ENCODE assay signal across 7 mouse cellular contexts in genomic region chr3:27153191-27153671, GRCm38 (mm10). TPM values are rescaled to one million over a fixed set of nuclear protein-coding genes. Genes with fewer than 3 reads are reported as not detected.
A peak's percentile ranks its signal among the peaks of the same experiment; 100 is the strongest.
DNase-seq lines count a peak whose midpoint lies in the region; ATAC-seq and TF ChIP-seq lines count a peak whose summit lies in the region.

No protein-coding gene starts in this region.

- no peaks in the 10 kb centered on the region for H3K79me2 ChIP-seq in liver, adult 2 months (ENCODE audit: control insufficient read depth, insufficient read depth, low read length)

- H3K4me3 ChIP-seq in spleen, adult 2 months (ENCODE audit: extremely low read depth, insufficient read depth, insufficient read length) = peak overlapping the region; percentile 87
- H3K4me3 ChIP-seq in liver, adult 2 months (ENCODE audit: insufficient read depth, low read depth, low read length) = peak overlapping the region; percentile 68
- peak overlapping the region; percentile 80 for H3K4me3 ChIP-seq in neural tube, embryonic 12.5 days

- H3K9ac ChIP-seq in liver, adult 2 months (ENCODE audit: low read depth, low read length) = peak overlapping the region; percentile 58
- peak overlapping the region; percentile 77 for H3K9ac ChIP-seq in neural tube, embryonic 12.5 days

- no peak for TF ChIP-seq POLR2A in spleen, adult 2 months (IDR thresholded peaks at IDR 0.05; ENCODE audit: low read depth, low read length)
- no peak for TF ChIP-seq POLR2A in liver, adult 2 months (IDR thresholded peaks at IDR 0.05; ENCODE audit: extremely low read depth, insufficient read depth, low read length)

- H3K4me2 ChIP-seq in neural tube, embryonic 12.5 days (replicated peaks) = peak overlapping the region; percentile 81

- H3K27me3 ChIP-seq in spleen, adult 2 months (ENCODE audit: control insufficient read depth, insufficient read depth, low read length) = no peaks in the 10 kb centered on the region
- no peaks in the 10 kb centered on the region for H3K27me3 ChIP-seq in liver, adult 2 months (ENCODE audit: control insufficient read depth, insufficient read depth, low read length)
- H3K27me3 ChIP-seq in neural tube, embryonic 12.5 days (replicated peaks) = no peaks in the 10 kb centered on the region

- peak overlapping the region; percentile 4; the same call in 1 of the 2 replicates for H3K27ac ChIP-seq in spleen, adult 2 months (ENCODE audit: insufficient read depth, low read length)
- H3K27ac ChIP-seq in liver, adult 2 months (replicated peaks; ENCODE audit: insufficient read depth, low read depth, low read length) = no peak overlapping the region
- H3K27ac ChIP-seq in neural tube, embryonic 12.5 days = no peak overlapping the region

- under 1% methylated on average over 31 of the region's 31 CpGs for WGBS in spleen, adult 2 months
- WGBS in liver, adult 2 months = under 1% methylated on average over 30 of the region's 31 CpGs
- WGBS in neural tube, embryonic 12.5 days = under 1% methylated on average over 31 of the region's 31 CpGs

- no peaks in the 10 kb centered on the region for H3K4me1 ChIP-seq in spleen, adult 2 months (ENCODE audit: control insufficient read depth, insufficient read depth, insufficient read length)
- H3K4me1 ChIP-seq in liver, adult 2 months (ENCODE audit: control insufficient read depth, insufficient read depth, low read length) = peaks cover 9% of the 10 kb centered on the region
- H3K4me1 ChIP-seq in neural tube, embryonic 12.5 days = peaks cover 17% of the 10 kb centered on the region

- H3K9me3 ChIP-seq in neural tube, embryonic 12.5 days = no peaks in the 10 kb centered on the region

- H3K36me3 ChIP-seq in spleen, adult 2 months (ENCODE audit: control insufficient read depth, insufficient read depth, low read length) = no peaks in the 10 kb centered on the region; the same call in 1 of the 2 replicates
- H3K36me3 ChIP-seq in liver, adult 2 months (ENCODE audit: control insufficient read depth, insufficient read depth, low read length) = no peaks in the 10 kb centered on the region
- H3K36me3 ChIP-seq in neural tube, embryonic 12.5 days = peaks cover 9% of the 10 kb centered on the region; the same call in 1 of the 2 replicates

- no peak for TF ChIP-seq CTCF in spleen, adult 2 months (IDR thresholded peaks at IDR 0.05; ENCODE audit: extremely low read depth, insufficient read depth, insufficient read length, insufficient replicate concordance)
- TF ChIP-seq CTCF in liver, adult 2 months (IDR thresholded peaks at IDR 0.05; ENCODE audit: low read depth, low read length) = no peak

- ATAC-seq in hematopoietic stem cell, adult 5-6 weeks (replicated peaks in 1 of 2; ENCODE audit: insufficient read depth in 1 of 2, low FRiP score in 2 of 2, low TSS enrichment in 1 of 2, low read depth in 1 of 2, poor library complexity in 2 of 2, severe bottlenecking in 2 of 2) = peak; percentile 55 to 72
- peak; percentile 63 for ATAC-seq in neural tube, embryonic 12.5 days (ENCODE audit: low FRiP score, low read depth)

- no peak for DNase-seq in spleen, adult 2 months (ENCODE audit: low read depth in 1 of 2, low spot score in 2 of 2)
- no peak for DNase-seq in spleen, adult 12 weeks (ENCODE audit: low spot score)
- peak; percentile 27 for DNase-seq in c-Kit-positive CD71-positive TER-119-negative erythroid progenitor cells, embryonic 14.5 days (ENCODE audit: low read depth)
- peak; percentile 36 for DNase-seq in liver, adult 2 months (ENCODE audit: extremely low read depth, low read depth, low spot score)
- DNase-seq in layer of hippocampus, postnatal 14 days (ENCODE audit: low spot score in 2 of 2) = no peak

RNA-seq across cellular contexts. Expression of gene Ect2, which starts 0.4 kb away (rescaled TPM):
- 0.90 and 1.2 TPM in 2 replicates for polyA plus RNA-seq in spleen, adult 2 months (2012; rRNA removed)
- total RNA-seq in hematopoietic stem cell, adult 5-6 weeks (2017) = 51.0 and 66.1 TPM in 2 replicates
- 1.8 and 2.2 TPM in 2 replicates for total RNA-seq in liver, adult 2 months (2014; rRNA removed)
- polyA plus RNA-seq in liver, adult 2 months (2012; rRNA removed) = 0.34 and 0.56 TPM in 2 replicates
- polyA plus RNA-seq in neural tube, embryonic 12.5 days (2016; fragmentation: Nextera tagmentation; extraction: Ambion mirVana) = 47.9 and 54.7 TPM in 2 replicates
- total RNA-seq in layer of hippocampus, postnatal 14 days (2021) = 1 to 10 TPM; 1.8 to 2.6 TPM

RNA-seq across cellular contexts. Expression of gene Nceh1, which starts 29.5 kb away (rescaled TPM):
- polyA plus RNA-seq in spleen, adult 2 months (2012; rRNA removed) = 23.0 and 37.0 TPM in 2 replicates
- 55.5 and 60.5 TPM in 2 replicates for total RNA-seq in hematopoietic stem cell, adult 5-6 weeks (2017)
- 18.2 and 32.5 TPM in 2 replicates for total RNA-seq in liver, adult 2 months (2014; rRNA removed)
- 7.9 and 8.9 TPM in 2 replicates for polyA plus RNA-seq in liver, adult 2 months (2012; rRNA removed)
- polyA plus RNA-seq in neural tube, embryonic 12.5 days (2016; fragmentation: Nextera tagmentation; extraction: Ambion mirVana) = 3.7 and 5.6 TPM in 2 replicates
- 10 to 100 TPM; 93.7 to 95.0 TPM for total RNA-seq in layer of hippocampus, postnatal 14 days (2021)

Comparison
In these comparisons a context has a peak if more than half of its experiments do, and no peak if none do; other contexts are left out.
1. DNase-seq: peak in c-Kit-positive CD71-positive TER-119-negative erythroid progenitor cells, embryonic 14.5 days (single experiment) and liver, adult 2 months (single experiment); none in spleen, adult 2 months (0 of 2), spleen, adult 12 weeks (single experiment) and layer of hippocampus, postnatal 14 days (0 of 2).
2. RNA of gene Ect2, which starts 0.4 kb away (total RNA-seq): 51.0 to 66.1 TPM in hematopoietic stem cell, adult 5-6 weeks; 1.8 to 2.6 TPM in layer of hippocampus, postnatal 14 days and 1.8 to 2.2 TPM in liver, adult 2 months; every median in the first group is over 10 times any median in the second.
3. Peak in every context shown above with its lines, with median percentiles within 50 percentile points of each other: H3K4me3 ChIP-seq.